Mouse (Mus musculus) liver, postnatal 0 days (tissue): ENCODE measurements around the gene Adgre1. TPM values are rescaled to one million over a fixed set of nuclear protein-coding genes. Genes with fewer than 3 reads are reported as not detected.

Experiments
- ATAC-seq: fragments of 200-750 bp; cut with Nextera tagmentation; 2 replicates; pipeline ENCODE4 v1.8.0; 2017; ENCODE audit warnings: mild to moderate bottlenecking, moderate library complexity
- DNase-seq: peaks from one replicate; pipeline ENCODE4 v3.0.0-alpha.2; 2016
- H3K27ac ChIP-seq: fragments of 300-500 bp; sonication (generic); 2 replicates; pipeline ENCODE4 v1.5.1; 2014; ENCODE audit warnings: antibody characterized with exemption, moderate library complexity, mild to moderate bottlenecking, low read depth
- H3K27me3 ChIP-seq: fragments of 300-500 bp; sonication (generic); 2 replicates; pipeline ENCODE4 v1.6.1; 2014; ENCODE audit warnings: low read length, control low read depth, mixed read lengths; ENCODE audit not compliant: insufficient read depth
- H3K36me3 ChIP-seq: fragments of 300-500 bp; sonication (generic); replicated peaks from 2 replicates; pipeline ENCODE4 v1.6.1; 2014; ENCODE audit warnings: mild to moderate bottlenecking, control low read depth, low read length, moderate library complexity, mixed read lengths; ENCODE audit not compliant: insufficient read depth
- H3K4me1 ChIP-seq: fragments of 300-500 bp; sonication (generic); 2 replicates; pipeline ENCODE4 v1.6.1; 2014; ENCODE audit warnings: antibody characterized with exemption, mild to moderate bottlenecking, control low read depth; ENCODE audit not compliant: insufficient read depth
- H3K4me2 ChIP-seq: fragments of 300-500 bp; sonication (generic); 2 replicates; pipeline ENCODE4 v1.6.1; 2014; ENCODE audit warnings: low read depth, mild to moderate bottlenecking, low read length, moderate library complexity, mixed read lengths
- H3K4me3 ChIP-seq: fragments of 300-500 bp; sonication (generic); 2 replicates; pipeline ENCODE4 v1.5.1; 2014; ENCODE audit warnings: low read depth, low read length
- H3K9ac ChIP-seq: fragments of 300-500 bp; sonication (generic); replicated peaks from 2 replicates; pipeline ENCODE4 v1.6.1; 2014; ENCODE audit warnings: mild to moderate bottlenecking, moderate library complexity
- H3K9me3 ChIP-seq: fragments of 300-500 bp; sonication (generic); 2 replicates; pipeline ENCODE4 v1.6.1; 2016; ENCODE audit warnings: mild to moderate bottlenecking, control low read depth, low read length, mixed read lengths
- CTCF ChIP-seq: sonication (generic); IDR thresholded peaks from 2 replicates; pipeline ENCODE4 v1.5.1; 2016; ENCODE audit warnings: antibody characterized with exemption, low read depth
- EP300 ChIP-seq: IDR thresholded peaks from 2 replicates; pipeline ENCODE4 v1.6.1; 2016; ENCODE audit warnings: antibody characterized with exemption, low read depth, mild to moderate bottlenecking
- WGBS: fragments of 180-500 bp; shearing (Covaris S2); extraction: QIAGEN DNeasy Blood & Tissue Kit; methylation state at CpG from one replicate; pipeline ENCODE4 v1.1.7; 2014; ENCODE audit not compliant: insufficient replicate concordance; 5-methylcytosine and 5-hydroxymethylcytosine counted together
- polyA plus RNA-seq: library from polyadenylated mRNA; unstranded; fragments of >200 nt; fragmentation: Nextera tagmentation; extraction: Ambion mirVana; gene quantifications from 2 replicates; pipeline ENCODE4 v1.2.1, GENCODE M21; 2015

The Adgre1 gene
- polyA plus RNA-seq = 16.2 and 16.4 TPM in 2 replicates

- Histone ChIP-seq H3K36me3 (no peaks in the 10 kb centered on the region), H3K4me3 (0 out of 2 replicates have a peak within 1 kb of the TSS, but pooled peaks have one; percentile 6), H3K27me3 (no peaks in the 10 kb centered on the region), H3K4me1 (no peaks in the 10 kb centered on the region; the same call in 1 of the 2 replicates), H3K9ac (no peak within 1 kb of the TSS), H3K27ac (no peak within 1 kb of the TSS), H3K4me2 (peak within 1 kb of the TSS; percentile 44; the same call in 1 of the 2 replicates), H3K9me3 (no peaks in the 10 kb centered on the region)
- WGBS = 19% methylated on average over 1 of the region's 1 CpGs
- TF ChIP-seq EP300 (no peak), CTCF (no peak)
- ATAC-seq (peak; percentile 47), DNase-seq (no peak)
Observed at GRCm38 (mm10) chr17:57358441-57358840, at the start of gene Adgre1. TSS of gene Adgre1 (plus strand) at chr17:57358691.

GRCm38 (mm10) chr17:57311801-57312200 lies 46.7 kb upstream of the Adgre1 start:
- H3K27me3 ChIP-seq = no peaks in the 10 kb centered on the region
- no peak overlapping the region for H3K4me2 ChIP-seq
- no peaks in the 10 kb centered on the region for H3K4me1 ChIP-seq
- H3K4me3 ChIP-seq = no peak overlapping the region
- no peak for ATAC-seq
- 54% methylated on average over 13 of the region's 13 CpGs for WGBS
- no peak for DNase-seq
- TF ChIP-seq EP300 (no peak), CTCF (no peak)
- H3K9ac ChIP-seq = no peak overlapping the region
- H3K27ac ChIP-seq = no peak overlapping the region
- H3K9me3 ChIP-seq = no peaks in the 10 kb centered on the region
- H3K36me3 ChIP-seq = peaks cover 10% of the 10 kb centered on the region

- H3K27ac ChIP-seq = no peak overlapping the region
- WGBS = 62% methylated on average over 8 of the region's 8 CpGs
- TF ChIP-seq CTCF (no peak), EP300 (no peak)
- ATAC-seq (no peak), DNase-seq (peak; percentile 38)
- no peak overlapping the region for H3K4me2 ChIP-seq
- H3K9me3 ChIP-seq = no peaks in the 10 kb centered on the region
- H3K4me3 ChIP-seq = no peak overlapping the region
- H3K4me1 ChIP-seq = 0 out of 2 replicates have a peak, but pooled peaks cover 4% of the 10 kb centered on the region
- peaks cover 16% of the 10 kb centered on the region; the same call in 1 of the 2 replicates for H3K36me3 ChIP-seq
- H3K27me3 ChIP-seq = no peaks in the 10 kb centered on the region
- H3K9ac ChIP-seq = no peak overlapping the region
Observed at GRCm38 (mm10) chr17:57327615-57328014, 30.9 kb upstream of the Adgre1 start.

- WGBS = 46% methylated on average over 5 of the region's 6 CpGs
- 0 out of 2 replicates have a peak, but pooled peaks cover 4% of the 10 kb centered on the region for H3K4me1 ChIP-seq
- H3K9me3 ChIP-seq = no peaks in the 10 kb centered on the region
- H3K27ac ChIP-seq = no peak overlapping the region
- TF ChIP-seq EP300 (no peak), CTCF (no peak)
- peaks cover 13% of the 10 kb centered on the region; the same call in 1 of the 2 replicates for H3K36me3 ChIP-seq
- ATAC-seq = peak; percentile 32; the same call in 1 of the 2 replicates
- no peak for DNase-seq
- no peak overlapping the region for H3K4me2 ChIP-seq
- H3K9ac ChIP-seq = no peak overlapping the region
- no peak overlapping the region for H3K4me3 ChIP-seq
- no peaks in the 10 kb centered on the region for H3K27me3 ChIP-seq
Observed at GRCm38 (mm10) chr17:57328944-57329343, 29.5 kb upstream of the Adgre1 start.

GRCm38 (mm10) chr17:57330993-57331392 lies 27.5 kb upstream of the Adgre1 start:
- Histone ChIP-seq H3K27ac (no peak overlapping the region), H3K4me1 (peaks cover 6% of the 10 kb centered on the region; the same call in 1 of the 2 replicates), H3K9me3 (no peaks in the 10 kb centered on the region), H3K4me3 (no peak overlapping the region), H3K27me3 (no peaks in the 10 kb centered on the region), H3K36me3 (peaks cover 7% of the 10 kb centered on the region; the same call in 1 of the 2 replicates), H3K4me2 (no peak overlapping the region), H3K9ac (no peak overlapping the region)
- peak; percentile 28 for DNase-seq
- TF ChIP-seq CTCF (no peak), EP300 (no peak)
- ATAC-seq = no peak
- WGBS = 54% methylated on average over 8 of the region's 8 CpGs

GRCm38 (mm10) chr17:57332241-57332640 lies 26.2 kb upstream of the Adgre1 start:
- TF ChIP-seq CTCF (no peak), EP300 (no peak)
- Histone ChIP-seq H3K4me1 (peaks cover 8% of the 10 kb centered on the region), H3K9ac (no peak overlapping the region), H3K4me2 (no peak overlapping the region), H3K36me3 (peaks cover 7% of the 10 kb centered on the region; the same call in 1 of the 2 replicates), H3K9me3 (no peaks in the 10 kb centered on the region), H3K4me3 (no peak overlapping the region), H3K27ac (no peak overlapping the region), H3K27me3 (no peaks in the 10 kb centered on the region)
- DNase-seq (peak; percentile 46), ATAC-seq (no peak)
- 69% methylated on average over 4 of the region's 4 CpGs for WGBS
